Mouse (Mus musculus): ENCODE measurements around the gene Naa15. TPM values are rescaled to one million over a fixed set of nuclear protein-coding genes. Genes with fewer than 3 reads are reported as not detected.

Gene Naa15
- polyA plus RNA-seq, 1 experiment = 3.5 TPM

DNA sequence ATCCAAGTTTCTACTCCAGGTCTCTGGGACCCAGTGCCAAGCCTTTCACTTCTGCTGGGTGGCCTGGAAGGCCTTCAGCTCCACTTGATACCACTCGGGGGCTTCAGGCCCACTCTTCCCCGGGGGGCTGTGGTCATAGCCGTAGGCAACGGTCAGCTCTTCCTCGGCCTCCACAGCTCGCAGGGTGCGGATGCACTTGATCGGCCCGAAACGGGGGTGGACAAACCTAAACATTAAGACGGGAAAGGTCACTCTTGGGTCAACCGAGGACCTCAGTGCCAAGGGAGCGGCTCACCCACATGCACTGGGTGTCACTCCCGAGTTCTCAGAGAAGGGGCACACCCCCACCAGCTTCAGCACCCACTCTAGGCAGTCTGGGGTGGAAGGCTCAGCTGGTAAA, 106.3 kb downstream of the Naa15 start:
- Histone ChIP-seq H3K36me3 (ENCODE audit: control insufficient read depth, insufficient read depth, low read length) (no peaks in the 10 kb centered on the region), H3K4me3 (ENCODE audit: insufficient read depth, low read depth, low read length) (no peak overlapping the region), H3K27me3 (replicated peaks; ENCODE audit: control insufficient read depth, insufficient read depth, low read length) (no peaks in the 10 kb centered on the region), H3K4me1 (ENCODE audit: control insufficient read depth, insufficient read depth, low read length) (no peaks in the 10 kb centered on the region), H3K27ac (ENCODE audit: insufficient read depth, low read depth, low read length) (no peak overlapping the region)
- WGBS = 79% methylated on average over 14 of the region's 14 CpGs
- TF ChIP-seq CTCF (conservative IDR thresholded peaks at IDR 0.05; ENCODE audit: insufficient read depth, insufficient read length, low read depth, low read length) = no peak
- TF ChIP-seq POLR2A (IDR thresholded peaks at IDR 0.05; ENCODE audit: low read depth, low read length) = no peak
- DNase-seq = no peak

DNA sequence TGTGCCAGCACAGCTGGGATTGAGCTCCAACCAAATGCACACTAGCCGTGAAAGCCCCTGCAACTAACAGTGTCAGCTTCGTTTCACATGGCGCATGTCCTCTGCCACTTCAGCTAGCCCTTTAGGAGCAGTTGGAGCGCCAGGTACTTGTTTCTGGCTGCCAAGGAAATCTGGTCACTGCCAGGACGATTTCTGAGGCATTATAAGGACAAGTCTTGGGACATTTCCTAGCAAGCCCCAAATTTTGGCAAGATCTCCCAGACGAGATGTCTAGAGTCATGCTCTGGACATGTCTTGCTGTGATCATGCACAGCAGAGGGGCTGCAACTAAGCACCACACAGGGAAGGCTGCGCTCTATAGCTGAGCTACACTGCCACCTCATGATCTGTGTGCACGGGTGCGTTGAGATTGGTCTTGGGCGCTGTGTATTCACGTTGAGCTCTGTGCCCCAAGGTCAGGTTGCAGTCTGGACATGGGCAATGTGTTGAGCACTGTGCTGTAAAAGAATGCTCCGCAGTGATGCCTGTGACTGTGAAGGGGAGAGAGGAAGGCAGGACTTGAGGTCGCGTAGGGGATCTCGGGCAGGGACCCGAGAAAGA, 110.3 kb downstream of the Naa15 start:
- Histone ChIP-seq H3K27ac (ENCODE audit: insufficient read depth, low read depth, low read length) (no peak overlapping the region), H3K27me3 (replicated peaks; ENCODE audit: control insufficient read depth, insufficient read depth, low read length) (no peaks in the 10 kb centered on the region), H3K4me3 (ENCODE audit: insufficient read depth, low read depth, low read length) (no peak overlapping the region), H3K36me3 (ENCODE audit: control insufficient read depth, insufficient read depth, low read length) (no peaks in the 10 kb centered on the region; the same call in 1 of the 2 replicates), H3K4me1 (ENCODE audit: control insufficient read depth, insufficient read depth, low read length) (no peaks in the 10 kb centered on the region)
- 86% methylated on average over 16 of the region's 16 CpGs for WGBS
- no peak for DNase-seq
- TF ChIP-seq CTCF (conservative IDR thresholded peaks at IDR 0.05; ENCODE audit: insufficient read depth, insufficient read length, low read depth, low read length) = no peak
- no peak for TF ChIP-seq POLR2A (IDR thresholded peaks at IDR 0.05; ENCODE audit: low read depth, low read length)

Other genes with a start within 250 kb of the Naa15 start
- gene Noct, start 190.7 kb upstream of the Naa15 start, polyA plus RNA-seq (2012; rRNA removed) = 8.1 and 9.4 TPM in 2 replicates
- 23.5 and 28.1 TPM in 2 replicates for gene Elf2, start 74.5 kb upstream of the Naa15 start, polyA plus RNA-seq (2012; rRNA removed)
- 0.80 TPM in 1 of 2 replicates, not detected in the other for gene Mgarp, start 18.4 kb upstream of the Naa15 start, polyA plus RNA-seq (2012; rRNA removed)
- 368 and 461 TPM in 2 replicates for gene Ndufc1, start 6.2 kb upstream of the Naa15 start, polyA plus RNA-seq (2012; rRNA removed)
- 6.8 and 7.7 TPM in 2 replicates for gene Rab33b, start 68.8 kb downstream of the Naa15 start, polyA plus RNA-seq (2012; rRNA removed)
- gene Setd7, start 145.7 kb downstream of the Naa15 start, polyA plus RNA-seq (2012; rRNA removed) = 11.8 and 14.1 TPM in 2 replicates
- 0.11 and 0.55 TPM in 2 replicates for gene Mgst2, start 245.2 kb downstream of the Naa15 start, polyA plus RNA-seq (2012; rRNA removed)